Mouse (Mus musculus): ENCODE measurements at regions not wholly inside any gene's neighbourhood (a gene's known extent, or its start where the extent isn't known, plus 50 kb on each side); places are given as distances from the start of the nearest gene placed in this dataset.

DNA sequence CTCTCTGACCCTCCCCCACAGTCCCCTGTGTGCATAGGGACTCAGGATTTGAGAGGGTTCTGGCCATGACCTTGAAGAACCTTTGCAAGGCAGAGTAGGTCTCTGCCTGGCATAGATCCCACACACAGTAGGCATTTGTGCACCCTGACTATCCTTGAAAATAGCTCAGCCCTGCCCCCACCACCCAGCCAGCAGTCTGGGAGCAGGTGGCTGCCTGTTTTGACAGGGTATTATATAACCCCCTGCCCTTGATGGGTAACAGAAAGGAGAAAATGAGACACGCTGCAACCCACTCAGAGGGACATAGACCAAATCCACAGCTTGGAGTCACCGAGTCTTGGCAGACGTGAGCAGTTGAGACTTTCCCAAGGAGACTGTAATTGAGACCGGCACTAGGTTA, 58.9 kb upstream of the Zfp536 start:
- peak; percentile 53 for DNase-seq (ENCODE audit: low read depth)
- no peak for TF ChIP-seq POLR2A (IDR thresholded peaks at IDR 0.05; ENCODE audit: borderline replicate concordance, extremely low read depth, insufficient read depth, insufficient read length, poor library complexity, severe bottlenecking)
- TF ChIP-seq CTCF (IDR thresholded peaks at IDR 0.05; ENCODE audit: borderline replicate concordance, extremely low read depth, insufficient read depth, insufficient read length): no peak

DNA sequence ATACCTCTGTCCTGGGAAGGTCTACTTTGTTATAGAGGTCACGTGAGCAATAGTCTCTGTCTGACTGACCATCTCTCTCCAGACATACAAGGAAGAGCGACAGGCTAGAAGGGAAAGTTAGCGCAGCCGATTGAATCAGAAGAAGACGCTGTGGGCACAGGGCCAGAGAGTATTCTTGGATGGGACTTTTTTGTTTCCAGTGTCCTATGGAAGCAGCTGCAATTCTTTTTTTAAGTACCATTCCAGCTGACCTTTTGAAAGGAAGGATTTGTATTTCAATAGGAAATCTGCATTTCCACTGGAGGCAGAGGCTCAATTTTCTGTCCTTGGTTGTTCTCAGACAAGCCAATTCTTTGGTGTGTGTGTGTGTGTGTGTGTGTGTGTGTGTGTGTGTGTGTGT, 52.3 kb upstream of the Zfp536 start:
- no peak for TF ChIP-seq CTCF (IDR thresholded peaks at IDR 0.05; ENCODE audit: borderline replicate concordance, extremely low read depth, insufficient read depth, insufficient read length)
- TF ChIP-seq POLR2A (IDR thresholded peaks at IDR 0.05; ENCODE audit: borderline replicate concordance, extremely low read depth, insufficient read depth, insufficient read length, poor library complexity, severe bottlenecking): no peak
- peak; percentile 23 for DNase-seq (ENCODE audit: low read depth)
